Mouse (Mus musculus) liver, postnatal 0 days (tissue): ENCODE results near the gene Ctnnbl1.

Experiments
- CTCF ChIP-seq: sonication (generic); IDR thresholded peaks from 2 replicates; pipeline ENCODE4 v1.5.1; 2016; ENCODE audit warnings: antibody characterized with exemption, low read depth
- EP300 ChIP-seq: IDR thresholded peaks from 2 replicates; pipeline ENCODE4 v1.6.1; 2016; ENCODE audit warnings: antibody characterized with exemption, low read depth, mild to moderate bottlenecking

DNA sequence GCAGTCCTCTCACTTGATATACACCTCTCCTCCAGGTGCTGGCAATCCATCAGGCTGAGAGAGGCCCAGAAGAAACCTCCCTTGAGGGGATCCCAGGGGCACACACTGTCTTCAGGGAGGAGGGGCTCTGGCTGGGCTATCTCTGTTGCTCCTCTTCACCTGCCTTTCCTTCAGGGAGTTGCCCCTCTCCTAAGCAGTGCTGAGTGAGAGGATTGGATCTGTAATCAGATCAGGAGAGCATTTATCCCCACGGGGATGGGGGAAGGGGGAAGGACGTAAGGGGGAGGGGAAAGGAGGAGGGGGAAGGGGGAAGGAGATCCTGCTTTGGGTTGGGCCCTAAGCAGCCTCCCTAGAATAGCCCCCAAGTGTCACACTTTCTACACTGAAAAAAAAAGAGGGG lies 190.6 kb downstream of the Ctnnbl1 start:
- TF ChIP-seq CTCF (no peak), EP300 (no peak)
